Mouse (Mus musculus): ENCODE results near the gene Hoxb1.

DNA sequence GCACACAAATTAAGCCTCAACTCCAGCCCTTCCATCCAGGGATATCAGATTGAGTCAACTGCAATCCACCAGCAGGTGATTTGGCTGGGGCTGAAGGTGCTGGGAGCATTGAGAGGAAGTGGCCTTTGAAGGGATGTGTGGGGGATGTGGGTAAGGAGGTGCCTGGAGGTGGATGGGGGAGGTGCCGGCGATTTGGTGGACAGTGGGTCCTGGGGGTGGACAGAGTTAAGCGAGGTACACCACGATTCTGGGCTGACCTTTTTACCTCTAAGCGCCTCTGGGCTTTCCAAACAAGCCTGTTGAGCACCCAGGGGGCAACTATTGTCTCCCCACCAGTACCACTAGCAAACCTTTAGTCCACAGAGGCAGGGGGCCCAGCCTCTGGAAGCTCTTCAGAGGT, 3.1 kb downstream of the Hoxb1 start:
- TF ChIP-seq CTCF (IDR thresholded peaks at IDR 0.05; ENCODE audit: borderline replicate concordance, control insufficient read depth, extremely low read depth, insufficient read depth, low read length, poor library complexity) (no peak), POLR2A (IDR thresholded peaks at IDR 0.05; ENCODE audit: control insufficient read depth, extremely low read depth, insufficient read depth, low read length, poor library complexity) (no peak)
